Mouse (Mus musculus) forebrain, embryonic 11.5 days (tissue): ENCODE measurements around the gene Lgals7. TPM values are rescaled to one million over a fixed set of nuclear protein-coding genes. Genes with fewer than 3 reads are reported as not detected.

Source experiments
- ATAC-seq: fragments of 200-750 bp; cut with Nextera tagmentation; replicated peaks from 2 replicates; pipeline ENCODE4 v1.8.0; 2017; ENCODE audit warnings: moderate TSS enrichment; ENCODE audit not compliant: low FRiP score
- DNase-seq: peaks from one replicate; pipeline ENCODE4 v3.0.0-alpha.2; 2017; ENCODE audit warnings: low spot score
- H3K27ac ChIP-seq: fragments of 300-500 bp; sonication (generic); 2 replicates; pipeline ENCODE4 v1.5.1; 2014; ENCODE audit warnings: low read depth, low read length
- H3K27me3 ChIP-seq: fragments of 300-500 bp; sonication (generic); 2 replicates; pipeline ENCODE4 v1.6.1; 2014; ENCODE audit warnings: mild to moderate bottlenecking, low read length, mixed read lengths; ENCODE audit not compliant: control insufficient read depth, insufficient read depth
- H3K36me3 ChIP-seq: fragments of 300-500 bp; sonication (generic); 2 replicates; pipeline ENCODE4 v1.6.1; 2014; ENCODE audit warnings: mild to moderate bottlenecking, low read length, moderate library complexity, mixed read lengths; ENCODE audit not compliant: control insufficient read depth, insufficient read depth
- H3K4me1 ChIP-seq: fragments of 300-500 bp; sonication (generic); replicated peaks from 2 replicates; pipeline ENCODE4 v1.6.1; 2014; ENCODE audit warnings: low read length, mixed read lengths; ENCODE audit not compliant: control insufficient read depth, insufficient read depth
- H3K4me2 ChIP-seq: fragments of 300-500 bp; sonication (generic); 2 replicates; pipeline ENCODE4 v1.6.1; 2014; ENCODE audit warnings: low read depth, mild to moderate bottlenecking, low read length, moderate library complexity, mixed read lengths; ENCODE audit not compliant: severe bottlenecking
- H3K4me3 ChIP-seq: fragments of 300-500 bp; sonication (generic); 2 replicates; pipeline ENCODE4 v1.5.1; 2014; ENCODE audit warnings: low read depth, low read length
- H3K9ac ChIP-seq: fragments of 300-500 bp; sonication (generic); 2 replicates; pipeline ENCODE4 v1.6.1; 2014; ENCODE audit warnings: low read length
- H3K9me3 ChIP-seq: fragments of 300-500 bp; sonication (generic); 2 replicates; pipeline ENCODE4 v1.6.1; 2016; ENCODE audit warnings: low read length, mixed read lengths; ENCODE audit not compliant: control insufficient read depth
- WGBS: fragments of 180-500 bp; shearing (Covaris S2); extraction: QIAGEN DNeasy Blood & Tissue Kit; methylation state at CpG from one replicate; pipeline ENCODE4 v1.1.7; 2014; 5-methylcytosine and 5-hydroxymethylcytosine counted together
- polyA plus RNA-seq: library from polyadenylated mRNA; unstranded; fragments of >200 nt; fragmentation: Nextera tagmentation; extraction: Ambion mirVana; gene quantifications from 2 replicates; pipeline ENCODE4 v1.2.1, GENCODE M21; 2014

Lgals7 gene
- 0.52 and 0.88 TPM in 2 replicates for polyA plus RNA-seq

- Histone ChIP-seq H3K4me2 (no peak within 1 kb of the TSS), H3K4me1 (peaks cover 5% of the 10 kb centered on the region), H3K4me3 (no peak within 1 kb of the TSS), H3K9ac (no peak within 1 kb of the TSS), H3K36me3 (no peaks in the 10 kb centered on the region), H3K9me3 (no peaks in the 10 kb centered on the region; the same call in 1 of the 2 replicates), H3K27ac (no peak within 1 kb of the TSS), H3K27me3 (no peaks in the 10 kb centered on the region)
- 85% methylated on average over 6 of the region's 6 CpGs for WGBS
- ATAC-seq (no peak), DNase-seq (no peak)
Observed at GRCm38 (mm10) chr7:28863540-28863939, at the start of gene Lgals7. Gene Lgals7 (plus strand): TSS chr7:28863853.

GRCm38 (mm10) chr7:28814306-28815034, 49.2 kb upstream of the Lgals7 start:
- H3K4me3 ChIP-seq, result no peak overlapping the region

GRCm38 (mm10) chr7:28815230-28815629, 48.4 kb upstream of the Lgals7 start:
- Histone ChIP-seq H3K36me3 (peaks cover 56% of the 10 kb centered on the region), H3K27me3 (no peaks in the 10 kb centered on the region), H3K27ac (no peak overlapping the region), H3K4me1 (peaks cover 30% of the 10 kb centered on the region), H3K4me3 (no peak overlapping the region), H3K4me2 (no peak overlapping the region), H3K9me3 (no peaks in the 10 kb centered on the region), H3K9ac (no peak overlapping the region)
- no peak for ATAC-seq
- no peak for DNase-seq
- WGBS, result 93% methylated on average over 9 of the region's 9 CpGs

More at GRCm38 (mm10) chr7:28814306-28815034, 49.2 kb upstream of the Lgals7 start:
- Histone ChIP-seq H3K27ac (no peak overlapping the region), H3K4me2 (no peak overlapping the region), H3K27me3 (no peaks in the 10 kb centered on the region), H3K9ac (no peak overlapping the region), H3K9me3 (no peaks in the 10 kb centered on the region), H3K36me3 (peaks cover 52% of the 10 kb centered on the region), H3K4me1 (peaks cover 26% of the 10 kb centered on the region)
- ATAC-seq (no peak), DNase-seq (no peak)
- 89% methylated on average over 5 of the region's 5 CpGs for WGBS

GRCm38 (mm10) chr7:28816201-28816600, 47.5 kb upstream of the Lgals7 start:
- Histone ChIP-seq H3K27ac (no peak overlapping the region), H3K4me3 (no peak overlapping the region), H3K27me3 (no peaks in the 10 kb centered on the region), H3K4me2 (no peak overlapping the region), H3K9me3 (no peaks in the 10 kb centered on the region), H3K36me3 (peaks cover 66% of the 10 kb centered on the region), H3K4me1 (peaks cover 32% of the 10 kb centered on the region), H3K9ac (no peak overlapping the region)
- 87% methylated on average over 9 of the region's 9 CpGs for WGBS
- ATAC-seq (no peak), DNase-seq (no peak)

- Histone ChIP-seq H3K27ac (no peak overlapping the region), H3K4me1 (peaks cover 31% of the 10 kb centered on the region), H3K9me3 (no peaks in the 10 kb centered on the region), H3K4me2 (no peak overlapping the region), H3K9ac (no peak overlapping the region), H3K27me3 (no peaks in the 10 kb centered on the region), H3K36me3 (peaks cover 72% of the 10 kb centered on the region), H3K4me3 (no peak overlapping the region)
- no peak for ATAC-seq
- 94% methylated on average over 10 of the region's 10 CpGs for WGBS
- no peak for DNase-seq
Observed at GRCm38 (mm10) chr7:28816920-28817319, 46.7 kb upstream of the Lgals7 start.

- Histone ChIP-seq H3K9ac (no peak overlapping the region), H3K36me3 (peaks cover 76% of the 10 kb centered on the region), H3K9me3 (no peaks in the 10 kb centered on the region), H3K27me3 (no peaks in the 10 kb centered on the region), H3K4me2 (no peak overlapping the region), H3K4me1 (peaks cover 25% of the 10 kb centered on the region), H3K27ac (no peak overlapping the region), H3K4me3 (no peak overlapping the region)
- WGBS, result 80% methylated on average over 6 of the region's 6 CpGs
- no peak for ATAC-seq
- DNase-seq, result no peak
Observed at GRCm38 (mm10) chr7:28817524-28817923, 46.1 kb upstream of the Lgals7 start.

- Histone ChIP-seq H3K9me3 (no peaks in the 10 kb centered on the region), H3K4me3 (no peak overlapping the region), H3K9ac (no peak overlapping the region), H3K36me3 (peaks cover 76% of the 10 kb centered on the region), H3K27me3 (no peaks in the 10 kb centered on the region), H3K4me2 (no peak overlapping the region), H3K4me1 (peaks cover 22% of the 10 kb centered on the region), H3K27ac (no peak overlapping the region)
- 84% methylated on average over 4 of the region's 4 CpGs for WGBS
- DNase-seq, result no peak
- no peak for ATAC-seq
Observed at GRCm38 (mm10) chr7:28817957-28818356, 45.7 kb upstream of the Lgals7 start.

- Histone ChIP-seq H3K27me3 (no peaks in the 10 kb centered on the region), H3K27ac (no peak overlapping the region), H3K9ac (no peak overlapping the region), H3K4me1 (peaks cover 22% of the 10 kb centered on the region), H3K4me3 (no peak overlapping the region), H3K9me3 (no peaks in the 10 kb centered on the region), H3K36me3 (peaks cover 73% of the 10 kb centered on the region), H3K4me2 (no peak overlapping the region)
- ATAC-seq (no peak), DNase-seq (no peak)
- 90% methylated on average over 18 of the region's 18 CpGs for WGBS
Observed at GRCm38 (mm10) chr7:28818436-28818835, 45.2 kb upstream of the Lgals7 start.
